Mouse (Mus musculus): Measurements from ENCODE around the gene Actb.

Actb gene

DNA sequence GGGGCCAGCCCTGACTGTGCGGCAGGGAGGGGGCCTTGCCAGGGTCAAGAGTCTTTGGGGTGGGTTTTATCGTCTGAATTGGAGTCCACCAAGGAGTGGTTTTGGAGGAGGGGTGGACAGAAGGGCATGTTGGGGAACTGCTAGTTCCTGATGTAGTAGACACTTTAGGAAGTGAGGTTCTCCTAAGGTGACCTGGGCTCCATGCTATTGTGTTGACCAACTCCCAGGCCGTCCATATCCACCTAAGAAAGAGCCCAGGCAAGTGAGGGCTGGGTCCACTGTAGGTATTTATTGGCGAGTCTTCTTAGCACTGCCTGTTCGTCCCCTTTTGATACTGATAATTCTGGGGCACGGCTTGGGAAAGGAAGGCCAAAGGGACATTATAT, 14.5 kb upstream of the Actb start:
- DNase-seq = no peak

DNA sequence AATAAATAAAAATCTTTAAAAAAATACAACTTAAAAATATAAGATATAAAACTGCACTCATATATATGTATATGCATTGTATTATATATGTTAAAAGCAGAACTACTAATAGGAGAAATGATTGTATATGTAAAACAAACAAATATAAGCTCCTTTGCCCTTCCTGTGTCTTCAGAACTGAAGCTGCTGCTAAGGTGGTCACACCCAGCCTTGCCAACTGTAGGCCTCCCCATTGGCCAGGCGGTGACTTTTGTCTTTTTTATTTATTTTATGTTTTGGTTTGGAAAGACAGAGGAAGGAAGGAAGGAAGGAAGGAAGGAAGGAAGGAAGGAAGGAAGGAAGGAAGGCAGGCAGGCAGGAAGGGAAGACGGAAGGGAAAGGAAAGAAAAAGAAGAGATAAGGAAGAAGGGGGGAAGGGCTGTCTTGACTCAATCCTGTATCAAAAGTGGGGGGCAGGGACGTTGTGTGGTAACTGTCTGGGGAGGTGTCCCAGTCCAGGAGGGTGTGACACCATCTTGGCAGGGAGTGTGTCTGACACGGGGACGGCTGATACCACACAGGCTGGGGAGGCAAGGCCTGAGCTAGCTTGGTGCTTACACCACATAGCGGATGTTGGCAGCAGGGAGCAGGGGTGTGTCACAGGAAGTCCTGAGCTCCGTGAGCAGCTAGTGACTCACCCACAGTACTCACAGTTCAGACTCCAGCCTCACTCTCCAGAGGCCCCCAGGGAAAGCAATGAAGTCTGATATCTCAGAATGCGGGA, 13.9 kb upstream of the Actb start:
- DNase-seq = no peak

DNA sequence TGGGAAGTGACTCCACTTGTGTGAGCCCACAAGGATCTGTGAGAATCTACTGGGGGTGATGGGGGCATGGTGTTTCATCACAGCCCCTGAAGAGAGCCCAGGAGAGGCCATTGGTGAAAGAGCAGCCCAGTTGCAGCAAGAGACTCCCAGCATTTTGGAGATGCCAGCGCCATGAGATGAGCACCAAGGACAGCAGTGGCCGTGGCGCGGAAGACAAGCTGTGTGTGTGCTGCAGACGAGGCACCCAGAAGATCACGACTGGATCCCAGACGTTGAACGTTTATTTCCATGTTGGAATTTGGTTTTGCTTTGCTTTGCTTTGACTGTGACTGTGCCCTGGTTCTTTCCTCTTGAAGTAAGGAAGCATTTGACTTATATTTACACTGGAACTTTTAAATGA, 10.8 kb upstream of the Actb start:
- no peak for DNase-seq

DNA sequence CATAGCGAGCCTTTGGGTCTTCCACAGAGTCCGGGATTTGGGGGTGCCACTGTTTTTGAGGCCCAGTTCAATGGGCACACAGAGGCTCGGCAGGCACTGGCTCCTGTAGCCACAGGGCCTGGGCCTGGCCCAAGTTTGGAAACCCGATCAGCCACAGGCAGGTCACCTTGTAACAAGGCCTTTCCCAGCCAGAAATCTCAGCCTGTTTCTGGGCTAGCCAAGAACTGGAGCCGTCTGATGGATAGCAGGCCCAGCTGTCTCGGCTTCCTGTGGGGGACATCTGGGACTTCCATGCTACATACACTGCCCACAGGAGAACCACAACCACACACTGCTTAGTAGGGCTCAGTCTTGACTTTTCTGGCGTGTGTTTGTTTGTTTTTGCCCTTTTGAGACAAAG, 10.0 kb upstream of the Actb start:
- peak in 1 of 2 experiments; percentile 51 for DNase-seq

DNA sequence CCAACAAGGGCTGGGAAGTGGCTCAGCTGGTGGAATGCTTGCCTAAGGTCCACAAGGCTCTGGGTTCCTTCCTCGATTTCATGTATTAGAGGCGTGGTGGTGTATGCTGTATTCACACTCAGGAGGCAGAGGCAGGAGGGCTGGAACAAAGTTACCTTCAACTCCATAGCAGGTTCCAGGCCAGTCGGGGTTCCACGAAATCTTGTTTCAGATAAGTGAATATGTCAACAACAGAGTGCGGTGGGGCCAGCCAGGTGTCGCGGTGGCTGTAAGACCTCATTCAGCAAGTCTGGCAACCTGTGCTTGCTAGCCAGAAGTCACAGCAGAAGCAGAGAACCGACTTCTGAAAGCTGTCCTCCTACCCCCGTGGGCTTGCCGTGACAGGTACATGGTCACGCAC, 8.7 kb upstream of the Actb start:
- no peak for DNase-seq

DNA sequence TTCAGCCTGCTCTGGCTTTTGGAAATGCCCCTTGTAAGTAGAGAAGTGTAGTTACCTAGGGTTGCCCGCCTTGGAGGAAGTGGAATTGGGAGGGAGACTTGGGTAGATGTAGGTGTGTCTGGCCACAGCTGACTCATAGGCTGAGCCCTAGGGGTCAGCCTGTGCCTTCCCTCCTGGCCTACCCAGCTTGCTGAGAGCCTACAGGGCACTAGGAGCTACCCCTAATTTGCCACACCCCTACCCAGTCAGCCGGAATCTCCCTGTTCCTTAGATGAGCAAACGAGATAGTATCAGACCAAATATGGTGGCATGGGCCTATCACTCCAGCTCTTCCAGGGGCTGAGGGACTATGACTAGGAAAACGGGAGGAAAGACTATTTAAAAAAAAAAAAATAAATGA, 6.2 kb upstream of the Actb start:
- DNase-seq = no peak

DNA sequence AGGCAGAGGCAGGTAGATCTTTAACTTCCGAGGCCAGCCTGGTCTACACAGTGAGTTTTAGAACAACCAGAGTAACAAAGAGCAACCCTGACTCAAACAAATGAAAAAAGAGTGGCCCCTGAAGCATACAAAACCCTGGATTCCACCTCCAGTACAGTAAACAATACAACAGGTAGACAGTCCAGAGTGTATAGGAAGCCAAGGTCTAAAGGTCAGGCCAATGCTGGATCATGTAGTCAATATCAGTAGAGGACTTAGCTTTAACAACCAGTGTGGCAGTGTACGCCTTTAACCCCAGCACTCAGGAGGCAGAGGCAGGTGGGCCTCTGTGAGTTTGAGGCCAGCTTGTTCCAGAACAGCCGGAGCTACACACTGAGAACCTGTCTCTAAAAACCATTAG, 5.8 kb upstream of the Actb start:
- no peak for DNase-seq

DNA sequence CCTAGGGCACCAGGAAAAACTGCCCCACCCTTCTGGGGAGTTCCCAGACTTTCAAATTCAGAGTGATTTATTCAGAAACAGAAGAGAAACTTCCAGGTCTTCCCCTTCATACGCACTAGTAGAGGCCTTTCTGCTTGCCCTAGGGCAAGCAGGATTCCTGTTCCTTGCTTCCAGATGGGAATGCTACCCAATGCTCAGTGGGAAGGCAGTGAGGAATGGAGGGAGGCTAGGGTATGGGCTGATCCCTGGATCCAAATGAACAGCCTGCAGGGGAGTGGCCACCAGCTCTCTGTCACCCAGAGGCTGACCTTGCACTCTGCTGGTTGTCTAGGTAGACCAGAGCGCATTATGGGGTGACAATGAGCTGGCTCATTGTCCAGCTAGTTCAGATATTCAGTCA, 5.1 kb upstream of the Actb start:
- no peak for DNase-seq

DNA sequence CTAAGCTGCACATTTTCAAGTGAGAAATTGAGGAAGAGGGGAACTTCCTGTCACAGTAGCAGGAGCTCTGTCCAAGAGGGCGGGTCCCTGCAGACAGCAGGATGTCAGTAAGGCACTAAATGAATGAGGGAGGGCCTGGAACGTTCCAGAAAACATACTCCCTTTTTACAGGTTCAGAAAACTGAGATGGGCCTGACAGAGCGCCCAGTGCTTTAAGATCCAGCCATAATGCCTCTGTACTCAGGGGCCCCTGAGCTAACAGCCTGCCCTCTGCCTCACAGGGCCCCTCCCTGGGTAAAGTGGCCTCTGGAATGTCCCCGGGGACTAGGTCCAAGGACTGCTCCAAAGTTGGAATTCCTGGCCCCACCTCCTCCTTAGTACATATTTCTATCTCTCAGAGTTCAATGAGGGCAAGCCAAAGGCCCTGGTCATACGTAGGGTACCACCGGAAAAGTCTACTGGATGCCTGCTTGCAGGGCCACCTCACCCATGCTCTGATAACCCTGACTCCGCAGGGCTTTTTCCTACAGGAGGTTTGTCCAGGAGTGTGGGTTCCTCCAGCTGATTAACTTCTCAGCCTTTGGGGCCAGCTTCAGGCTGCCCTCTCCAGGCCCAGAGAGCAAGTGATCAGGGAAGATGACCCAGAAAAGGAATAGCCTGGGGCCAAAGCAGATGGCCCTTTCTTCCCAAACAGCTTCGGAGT, 3.2 kb upstream of the Actb start:
- DNase-seq = no peak

DNA sequence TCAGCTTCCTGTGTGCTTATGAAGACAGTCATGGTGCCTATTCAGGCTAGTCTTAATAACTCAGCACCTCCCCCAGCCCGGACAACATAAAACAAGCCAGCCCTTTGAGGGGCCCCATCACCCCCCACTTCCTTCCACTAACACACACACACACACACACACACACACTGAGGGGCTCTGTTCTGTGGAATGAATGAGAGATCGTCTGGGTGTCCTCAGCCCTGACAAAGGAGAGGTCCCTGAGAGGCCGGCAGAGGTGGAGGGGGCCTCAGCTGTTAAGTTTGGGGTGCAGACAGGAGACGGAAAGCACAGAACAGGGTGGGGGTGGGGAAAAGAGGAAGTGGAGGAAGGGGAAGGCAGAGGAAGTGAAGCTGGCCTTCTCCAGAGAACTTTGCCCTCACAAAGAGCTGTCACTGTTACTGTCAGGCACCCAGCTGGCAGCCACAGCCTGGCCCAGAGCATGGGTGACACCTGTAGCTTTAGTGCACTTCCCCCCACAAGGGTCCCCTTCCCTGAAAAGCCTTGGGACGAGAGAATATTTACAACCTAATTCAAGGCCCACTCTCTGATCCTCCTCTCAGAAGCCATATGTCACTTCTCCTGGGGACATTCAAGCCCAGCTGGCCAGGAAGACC, 2.5 kb upstream of the Actb start:
- no peak for DNase-seq

DNA sequence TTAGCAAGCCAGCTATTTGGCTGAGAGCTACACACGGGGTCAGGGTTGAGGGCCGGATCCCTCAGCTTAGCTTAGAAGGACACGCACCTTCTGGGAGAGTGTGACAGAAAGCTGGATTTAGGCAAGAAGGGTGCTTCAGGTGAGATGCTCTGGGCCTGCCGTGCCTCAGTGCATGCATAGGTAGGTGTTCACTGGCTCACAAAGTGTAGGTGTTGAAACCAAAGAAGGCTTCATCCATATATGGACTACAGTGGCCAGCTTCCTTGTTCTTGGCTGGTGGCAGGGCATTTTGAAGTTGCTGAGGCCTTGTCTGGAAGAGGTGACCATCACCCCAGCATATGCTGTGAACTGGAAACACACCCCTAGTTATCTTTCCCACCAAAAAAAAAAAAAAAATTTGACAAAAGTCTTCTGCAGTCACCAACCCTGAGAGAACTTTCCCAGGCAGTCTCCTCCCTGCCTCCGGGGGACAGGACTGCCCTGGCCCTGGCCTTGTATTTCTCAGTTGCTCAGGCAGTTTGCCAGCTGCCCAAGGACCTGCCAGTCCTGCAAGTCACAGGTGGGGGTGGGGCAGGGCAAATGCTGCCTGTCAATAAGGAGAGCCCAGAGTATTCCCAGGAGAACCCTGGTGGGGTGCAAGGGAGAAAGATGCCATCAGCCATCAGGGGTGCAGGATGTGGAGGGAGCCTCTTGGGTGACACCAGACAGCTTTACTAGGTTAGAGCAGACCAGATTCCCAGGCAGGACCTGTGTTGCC, 1.4 kb upstream of the Actb start:
- peak; percentile 82 to 85 for DNase-seq

DNA sequence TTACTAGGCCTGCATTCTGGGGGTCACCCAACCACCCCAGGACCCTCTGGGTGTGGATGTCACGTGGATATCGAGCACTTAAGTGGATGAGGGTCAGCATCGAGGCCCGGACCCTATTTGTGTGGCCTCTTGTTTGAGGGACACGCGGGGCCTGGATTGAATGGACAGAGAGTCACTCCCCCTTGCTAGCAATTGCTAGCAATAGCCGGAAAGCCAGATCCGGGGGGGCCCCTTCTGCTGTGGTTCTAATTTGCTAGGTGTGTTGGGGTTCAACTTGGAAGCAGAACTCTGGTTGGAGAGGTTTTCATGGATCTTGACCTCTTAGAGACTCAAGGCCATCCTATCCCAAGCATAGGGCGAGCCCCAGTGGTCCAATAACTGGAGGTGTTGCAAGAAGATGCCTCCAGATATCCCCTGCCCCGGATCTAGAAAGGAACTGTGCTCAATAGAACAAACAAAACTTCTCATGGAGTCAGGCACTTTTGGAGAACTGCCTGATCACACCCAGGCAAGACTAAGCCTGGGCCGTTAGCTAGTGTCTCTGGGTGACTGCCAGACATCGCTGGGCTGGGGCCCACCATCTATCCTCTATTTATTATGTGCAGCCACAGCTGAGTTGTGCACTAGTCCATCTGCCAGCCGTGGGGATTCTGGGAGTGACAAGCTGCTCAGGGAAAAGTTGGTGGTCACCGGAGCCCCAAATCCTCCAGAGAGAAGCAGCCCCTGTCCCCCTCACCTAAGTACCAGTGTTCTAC, 671 bp upstream of the Actb start:
- DNase-seq = peak; percentile 86 to 91

DNA sequence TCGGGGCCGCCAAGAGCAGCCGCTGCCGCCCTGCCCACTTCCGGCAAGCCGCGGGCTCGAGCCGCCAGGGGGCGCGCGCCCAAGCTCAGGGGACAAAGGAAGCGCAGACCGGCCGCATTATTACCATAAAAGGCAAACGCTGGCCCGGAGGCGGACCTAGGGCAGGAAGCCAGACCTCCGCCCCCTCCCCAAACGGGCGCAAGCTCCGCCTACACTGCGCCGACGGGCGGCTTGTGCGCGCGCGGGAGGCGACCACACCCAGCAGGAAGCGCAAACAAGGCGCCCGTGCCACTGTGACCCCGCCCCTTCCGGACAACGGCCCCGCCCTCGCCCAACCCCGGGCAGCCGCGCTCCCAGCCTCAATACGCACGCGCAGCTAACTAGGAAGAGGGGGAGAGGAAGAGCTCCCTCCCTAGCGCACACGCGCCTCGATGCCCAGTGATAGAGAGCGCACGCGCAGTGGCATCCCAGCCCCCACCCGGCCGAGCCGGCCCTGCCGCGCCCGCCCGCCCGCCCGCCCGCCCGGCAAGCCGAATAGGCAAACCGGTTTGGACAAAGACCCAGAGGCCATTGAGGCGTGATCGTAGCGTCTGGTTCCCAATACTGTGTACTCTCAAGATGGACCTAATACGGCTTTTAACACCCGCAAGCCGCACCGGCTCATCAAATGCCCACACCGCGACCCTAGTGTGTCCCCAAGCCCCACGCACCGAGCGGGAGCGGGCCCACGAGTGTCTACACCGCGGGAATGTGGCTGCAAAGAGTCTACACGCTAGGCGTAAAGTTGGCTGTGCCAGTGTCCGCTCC, 626 bp downstream of the Actb start:
- DNase-seq = peak; percentile 100

DNA sequence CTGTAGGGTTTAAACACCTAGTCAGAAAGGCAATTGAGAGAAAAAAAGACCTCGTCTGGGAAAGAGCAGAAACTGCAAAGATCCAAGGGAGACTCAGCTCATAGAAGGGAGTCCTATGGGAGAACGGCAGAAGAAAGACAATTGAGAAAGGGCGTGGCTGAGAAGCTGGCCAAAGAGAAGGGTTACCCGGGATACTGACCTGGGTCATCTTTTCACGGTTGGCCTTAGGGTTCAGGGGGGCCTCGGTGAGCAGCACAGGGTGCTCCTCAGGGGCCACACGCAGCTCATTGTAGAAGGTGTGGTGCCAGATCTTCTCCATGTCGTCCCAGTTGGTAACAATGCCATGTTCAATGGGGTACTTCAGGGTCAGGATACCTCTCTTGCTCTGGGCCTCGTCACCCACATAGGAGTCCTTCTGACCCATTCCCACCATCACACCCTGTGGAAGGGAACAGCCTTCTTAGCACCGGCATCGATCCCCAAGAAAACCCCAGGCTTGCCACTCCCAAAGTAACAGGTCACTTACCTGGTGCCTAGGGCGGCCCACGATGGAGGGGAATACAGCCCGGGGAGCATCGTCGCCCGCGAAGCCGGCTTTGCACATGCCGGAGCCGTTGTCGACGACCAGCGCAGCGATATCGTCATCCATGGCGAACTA, 1.4 kb downstream of the Actb start:
- no peak for DNase-seq

DNA sequence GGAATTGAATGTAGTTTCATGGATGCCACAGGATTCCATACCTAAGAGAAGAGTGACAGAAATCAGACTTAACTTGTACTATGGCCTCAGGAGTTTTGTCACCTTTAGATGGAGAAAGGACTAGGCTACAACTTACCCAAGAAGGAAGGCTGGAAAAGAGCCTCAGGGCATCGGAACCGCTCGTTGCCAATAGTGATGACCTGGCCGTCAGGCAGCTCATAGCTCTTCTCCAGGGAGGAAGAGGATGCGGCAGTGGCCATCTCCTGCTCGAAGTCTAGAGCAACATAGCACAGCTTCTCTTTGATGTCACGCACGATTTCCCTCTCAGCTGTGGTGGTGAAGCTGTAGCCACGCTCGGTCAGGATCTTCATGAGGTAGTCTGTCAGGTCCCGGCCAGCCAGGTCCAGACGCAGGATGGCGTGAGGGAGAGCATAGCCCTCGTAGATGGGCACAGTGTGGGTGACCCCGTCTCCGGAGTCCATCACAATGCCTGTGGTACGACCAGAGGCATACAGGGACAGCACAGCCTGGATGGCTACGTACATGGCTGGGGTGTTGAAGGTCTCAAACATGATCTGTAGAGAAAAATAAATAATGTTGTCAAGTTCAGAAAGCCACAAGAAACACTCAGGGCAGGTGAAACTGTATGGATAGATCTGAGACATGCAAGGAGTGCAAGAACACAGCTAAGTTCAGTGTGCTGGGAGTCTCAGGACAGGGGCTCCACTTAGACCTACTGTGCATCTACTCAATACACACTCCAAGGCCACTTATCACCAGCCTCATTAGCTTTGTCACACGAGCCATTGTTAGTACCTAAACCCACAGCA, 2.1 kb downstream of the Actb start:
- DNase-seq = peak in 1 of 2 experiments; percentile 38

DNA sequence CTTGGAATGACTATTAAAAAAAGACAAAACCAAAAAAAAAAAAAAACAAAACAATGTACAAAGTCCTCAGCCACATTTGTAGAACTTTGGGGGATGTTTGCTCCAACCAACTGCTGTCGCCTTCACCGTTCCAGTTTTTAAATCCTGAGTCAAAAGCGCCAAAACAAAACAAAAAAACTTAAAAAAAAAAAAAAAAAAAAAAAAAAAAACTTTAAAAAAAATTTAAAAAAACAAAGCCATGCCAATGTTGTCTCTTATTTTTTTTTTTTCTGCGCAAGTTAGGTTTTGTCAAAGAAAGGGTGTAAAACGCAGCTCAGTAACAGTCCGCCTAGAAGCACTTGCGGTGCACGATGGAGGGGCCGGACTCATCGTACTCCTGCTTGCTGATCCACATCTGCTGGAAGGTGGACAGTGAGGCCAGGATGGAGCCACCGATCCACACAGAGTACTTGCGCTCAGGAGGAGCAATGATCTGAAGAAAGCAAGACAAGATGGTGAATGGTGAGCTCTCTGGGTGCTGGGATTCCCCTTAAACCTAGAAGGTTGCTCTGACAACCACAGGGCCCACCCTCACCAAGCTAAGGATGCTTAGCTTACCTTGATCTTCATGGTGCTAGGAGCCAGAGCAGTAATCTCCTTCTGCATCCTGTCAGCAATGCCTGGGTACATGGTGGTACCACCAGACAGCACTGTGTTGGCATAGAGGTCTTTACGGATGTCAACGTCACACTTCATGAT, 2.9 kb downstream of the Actb start:
- DNase-seq = no peak

DNA sequence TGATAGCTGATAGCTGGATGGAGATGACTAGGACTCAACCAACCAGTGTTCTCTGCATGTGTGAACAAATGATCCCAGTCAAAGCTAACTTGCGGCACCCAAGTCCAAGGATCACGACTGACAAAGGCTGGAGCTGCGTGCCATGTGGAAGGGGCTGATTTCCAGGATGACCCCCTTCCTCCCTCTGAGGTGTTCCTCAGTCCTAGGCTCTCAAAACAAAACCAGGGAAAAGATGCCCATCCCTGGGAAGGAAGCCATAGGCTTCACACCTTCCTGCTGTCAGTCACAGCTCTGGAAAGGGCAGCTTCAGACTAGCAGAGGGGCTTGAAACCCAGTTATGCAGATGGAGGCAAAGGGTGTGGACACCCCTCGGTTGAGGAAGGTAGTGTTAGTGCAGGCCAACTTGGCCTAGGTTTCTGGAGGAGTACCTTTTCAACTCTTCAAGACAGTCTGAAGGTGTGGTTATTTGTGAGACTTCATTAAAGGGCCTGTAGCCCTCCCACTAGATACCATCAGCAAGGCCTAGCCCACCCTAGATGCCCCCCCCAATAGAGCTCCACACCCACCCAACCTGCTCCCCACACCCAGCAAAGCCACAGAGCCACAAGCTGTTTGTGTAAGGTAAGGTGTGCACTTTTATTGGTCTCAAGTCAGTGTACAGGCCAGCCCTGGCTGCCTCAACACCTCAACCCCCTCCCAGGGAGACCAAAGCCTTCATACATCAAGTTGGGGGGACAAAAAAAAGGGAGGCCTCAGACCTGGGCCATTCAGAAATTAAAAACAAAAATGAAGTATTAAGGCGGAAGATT, 3.8 kb downstream of the Actb start:
- peak in 1 of 2 experiments; percentile 42 for DNase-seq

DNA sequence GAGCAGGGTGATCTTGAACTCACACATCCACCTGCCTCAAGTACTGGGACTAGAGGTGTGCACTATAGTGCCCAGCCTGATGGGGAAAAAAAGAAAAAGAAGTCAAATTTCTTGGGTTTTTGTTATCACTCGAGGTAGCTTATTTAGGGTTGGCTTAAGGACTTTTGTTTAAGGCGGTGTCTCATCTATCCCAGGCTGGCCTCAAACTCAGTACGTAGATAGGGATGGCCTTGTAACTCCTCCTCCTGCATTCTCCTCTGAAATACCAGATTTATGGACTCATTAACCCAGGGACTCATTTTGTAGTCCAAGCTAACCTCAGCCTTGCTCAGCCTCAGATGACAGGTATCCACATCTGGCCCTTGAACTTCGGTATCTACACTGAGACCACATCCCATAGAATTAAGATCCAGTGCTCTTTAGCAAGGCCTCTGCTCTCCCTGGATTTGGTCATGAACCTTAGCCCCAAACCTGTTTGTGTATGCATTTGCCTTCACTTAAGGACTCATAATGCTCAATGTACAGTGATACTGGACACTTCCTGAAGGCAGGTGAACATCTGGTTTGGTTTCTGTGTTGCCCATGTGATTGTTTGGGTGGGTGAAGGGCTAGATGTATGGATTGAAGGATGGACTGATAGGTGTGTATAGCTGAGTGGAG, 4.6 kb downstream of the Actb start:
- DNase-seq = no peak

Data from cerebellum, postnatal 10 days (tissue).